Mouse (Mus musculus): Measurements from ENCODE around the gene Thsd7b.

- TF ChIP-seq CTCF (IDR thresholded peaks at IDR 0.05; ENCODE audit: extremely low read depth, insufficient read length, insufficient replicate concordance, low read depth, low read length), result no peak
- no peak for TF ChIP-seq POLR2A (IDR thresholded peaks at IDR 0.05; ENCODE audit: low read depth, low read length)
These were observed 488.1 kb downstream of the Thsd7b start for GRCm38 (mm10) chr1:129761234-129761633.

All from small intestine, adult 2 months (tissue).